Mouse (Mus musculus): Measurements from ENCODE around the gene Vps53.

Gene Vps53

DNA sequence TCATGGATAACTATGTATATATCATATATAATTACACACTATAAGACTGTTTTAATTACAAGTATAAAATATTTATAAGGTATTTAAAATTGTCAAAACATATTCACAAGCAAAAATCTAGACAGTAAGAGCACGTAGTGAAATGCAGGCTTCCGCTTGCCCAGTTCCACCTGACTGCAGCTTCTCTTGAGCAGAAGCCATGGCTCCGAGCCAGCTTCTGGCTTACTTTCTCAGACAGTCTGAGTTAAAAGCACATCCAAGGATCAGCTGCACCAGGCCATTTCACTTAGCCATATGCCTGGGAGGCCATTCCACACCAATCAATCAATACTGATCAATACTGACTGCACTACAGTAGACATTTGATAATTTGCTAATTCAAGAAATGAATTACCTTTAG, 10.5 kb downstream of the Vps53 start:
- DNase-seq (ENCODE audit: low read depth, low spot score) = peak; percentile 31

DNA sequence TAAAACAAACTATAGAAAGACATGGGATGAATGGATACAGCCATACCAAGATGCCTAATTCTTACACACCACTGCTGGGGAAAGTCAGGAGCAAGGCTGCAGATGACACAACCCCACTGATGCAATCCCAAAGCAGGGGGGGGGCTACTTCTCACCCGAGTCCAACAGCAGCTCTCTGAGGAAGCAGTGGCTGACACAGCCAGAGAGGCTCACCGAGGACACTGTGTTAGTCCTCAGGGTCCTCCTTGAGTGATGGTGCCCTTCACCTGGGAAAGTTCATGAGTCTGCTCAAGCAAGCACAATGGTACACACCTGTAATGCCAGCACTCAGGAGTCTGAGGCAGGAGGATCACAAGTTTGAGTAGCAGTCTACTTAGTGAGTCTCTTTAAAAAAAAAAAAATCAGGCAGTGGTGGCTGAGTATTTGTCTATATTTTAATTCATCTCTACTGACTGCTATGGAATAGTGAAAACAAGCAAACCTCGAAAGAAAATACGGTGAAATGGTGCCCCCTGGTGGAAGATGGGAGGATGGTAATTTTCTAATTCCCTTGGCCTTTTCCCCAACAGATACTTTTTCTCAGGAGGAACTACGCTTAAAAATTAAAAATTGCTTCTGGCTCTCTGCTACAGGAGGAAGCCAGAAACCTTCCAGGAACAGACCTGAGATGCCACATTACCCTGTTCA, 12.2 kb downstream of the Vps53 start:
- DNase-seq (ENCODE audit: low read depth, low spot score) = peak; percentile 42

- no peak for DNase-seq (ENCODE audit: low read depth, low spot score)
These were observed 12.8 kb downstream of the Vps53 start for GRCm38 (mm10) chr11:76166657-76167056.

GRCm38 (mm10) chr11:76160251-76160650, 19.2 kb downstream of the Vps53 start:
- DNase-seq (ENCODE audit: low read depth, low spot score) = no peak

DNA sequence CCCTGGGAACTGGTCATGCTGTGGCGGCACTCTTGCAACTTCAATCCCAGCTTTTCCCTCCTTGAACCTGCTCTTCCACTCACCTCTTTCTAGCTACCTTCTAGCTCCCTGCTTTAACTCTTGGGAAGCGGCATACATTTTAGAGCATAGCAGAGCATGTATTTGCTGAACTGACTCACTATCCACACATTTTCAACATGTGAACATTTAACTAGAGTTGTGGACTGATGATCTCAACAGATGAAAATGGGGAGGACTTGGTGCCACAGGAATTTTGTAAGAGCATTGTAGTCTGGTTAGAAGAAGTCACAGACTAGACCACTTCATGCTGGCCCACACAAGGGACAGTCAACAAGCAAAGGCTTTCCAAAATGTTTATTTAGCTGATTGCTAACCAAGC, 21.1 kb downstream of the Vps53 start:
- DNase-seq (ENCODE audit: low read depth, low spot score) = no peak

- DNase-seq (ENCODE audit: low read depth, low spot score) = no peak
These were observed 24.6 kb downstream of the Vps53 start for GRCm38 (mm10) chr11:76154861-76155260.

DNA sequence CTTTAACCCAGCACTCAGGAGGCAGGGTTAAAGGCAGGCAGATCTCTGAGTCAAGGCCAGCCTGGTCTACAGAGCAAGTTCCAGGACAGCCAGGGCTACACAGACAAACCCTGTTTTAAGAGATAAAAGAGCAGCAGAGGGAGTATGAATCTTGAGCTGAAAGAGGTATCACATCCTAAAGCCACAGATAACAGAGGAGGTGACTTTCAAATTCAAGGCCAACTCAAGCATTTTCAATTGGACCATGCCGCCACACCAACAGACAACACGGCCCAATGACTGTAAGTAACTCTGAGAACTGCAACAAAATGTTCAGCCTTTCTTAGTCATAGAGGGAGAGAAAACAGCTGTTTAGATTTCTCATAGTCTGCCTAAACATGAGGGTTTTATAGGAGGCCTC, 25.2 kb downstream of the Vps53 start:
- DNase-seq (ENCODE audit: low read depth, low spot score) = no peak

GRCm38 (mm10) chr11:76153236-76153951, 26.1 kb downstream of the Vps53 start:
- DNase-seq (ENCODE audit: low read depth, low spot score) = no peak

DNA sequence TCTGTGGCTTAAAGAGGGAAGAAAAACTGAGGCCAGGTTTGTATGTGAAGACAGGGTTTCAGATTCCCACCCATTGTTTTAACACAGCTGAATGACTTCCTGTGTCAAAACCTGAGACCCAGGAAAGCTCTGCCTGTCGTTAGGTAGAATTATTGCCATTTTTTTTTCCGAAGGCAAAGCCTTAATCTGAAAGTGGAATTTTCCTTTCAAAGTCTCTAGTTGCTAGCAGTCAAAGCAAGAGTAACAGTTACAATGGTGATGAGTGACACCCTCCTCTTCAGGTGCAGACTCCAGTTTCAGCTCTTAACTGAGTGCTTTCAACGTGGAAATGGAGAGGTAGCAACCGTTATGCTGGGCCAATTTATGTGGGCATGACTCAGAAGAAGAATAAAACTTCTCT, 28.5 kb downstream of the Vps53 start:
- no peak for DNase-seq (ENCODE audit: low read depth, low spot score)

GRCm38 (mm10) chr11:76148055-76149008, 31.1 kb downstream of the Vps53 start:
- no peak for DNase-seq (ENCODE audit: low read depth, low spot score)

DNA sequence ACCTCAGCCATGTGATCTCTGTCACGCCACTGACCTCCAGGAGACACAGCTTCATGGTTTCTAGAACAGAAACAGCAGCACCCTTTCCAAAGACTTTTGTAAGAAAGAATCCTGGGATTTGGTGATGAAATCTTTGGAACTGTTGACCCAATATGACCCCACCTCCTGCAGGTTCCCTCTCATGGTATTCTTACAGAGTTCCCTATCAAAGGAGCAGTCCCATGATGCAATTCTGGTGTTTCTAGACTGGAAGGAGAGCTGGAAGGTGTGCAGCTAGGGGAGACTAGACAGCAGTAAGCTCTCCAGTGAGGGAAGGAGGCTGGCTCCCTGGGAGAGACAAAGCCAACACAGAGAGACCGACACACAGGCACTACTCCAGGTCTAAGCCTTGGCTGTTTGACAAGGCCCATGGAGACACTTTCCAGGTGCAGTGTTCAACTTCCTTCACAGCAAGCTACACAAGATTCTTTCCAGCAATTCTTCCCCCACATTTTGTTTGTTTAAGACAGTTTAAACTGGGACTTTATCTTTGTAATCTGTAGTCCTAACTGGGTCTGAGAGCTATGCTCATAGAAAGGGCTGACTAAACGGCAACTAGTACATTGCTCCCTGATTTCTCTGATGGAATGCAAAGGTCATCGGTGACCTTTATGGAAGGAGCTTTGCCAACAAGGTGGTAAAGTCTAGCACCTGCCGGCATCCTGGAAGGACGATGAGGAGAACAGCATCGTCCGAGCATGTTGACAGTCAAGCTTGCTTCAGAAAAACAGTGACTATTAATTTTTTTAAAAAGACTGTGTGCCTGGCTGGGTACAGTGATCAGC, 33.0 kb downstream of the Vps53 start:
- DNase-seq (ENCODE audit: low read depth, low spot score) = no peak

DNA sequence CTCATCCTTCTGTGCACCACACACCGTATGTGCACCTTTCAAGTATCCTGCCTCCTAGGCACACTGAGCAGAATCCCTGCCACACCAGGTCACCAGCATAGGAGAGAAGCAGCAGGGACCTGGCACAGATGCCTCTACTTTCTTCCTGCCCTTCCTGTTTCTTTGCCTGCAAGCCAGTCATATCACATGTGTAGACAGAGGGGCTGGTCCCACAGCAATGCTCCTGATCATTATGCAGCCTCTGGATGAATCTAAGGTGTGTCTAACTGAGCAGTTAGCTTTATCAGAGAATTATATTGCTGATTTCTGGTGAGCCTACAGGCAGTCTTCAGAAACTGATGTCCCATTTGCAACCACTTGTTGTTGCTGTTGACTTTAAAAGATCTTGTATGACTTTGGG, 34.3 kb downstream of the Vps53 start:
- DNase-seq (ENCODE audit: low read depth, low spot score) = no peak

GRCm38 (mm10) chr11:76144386-76144785, 35.1 kb downstream of the Vps53 start:
- no peak for DNase-seq (ENCODE audit: low read depth, low spot score)

DNA sequence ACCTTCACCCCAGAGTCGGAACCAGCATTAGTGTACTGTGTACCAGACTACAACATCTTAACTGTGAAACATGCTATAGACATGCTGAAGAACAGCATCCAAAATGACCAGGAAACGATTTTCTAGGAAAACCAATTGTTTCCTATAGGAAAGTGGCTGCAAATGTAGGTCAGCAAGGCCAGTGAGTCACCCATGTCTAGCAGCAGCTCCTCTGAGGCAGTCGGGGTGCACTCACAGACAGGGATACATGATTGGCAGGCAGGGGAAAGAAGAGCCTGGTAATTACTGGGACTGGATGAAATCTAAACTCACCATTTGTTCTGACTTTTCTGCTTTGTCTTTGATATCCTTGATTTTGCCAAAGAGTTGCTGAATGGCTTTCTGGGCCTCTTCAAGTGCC, 41.5 kb downstream of the Vps53 start:
- DNase-seq (ENCODE audit: low read depth, low spot score) = no peak

- DNase-seq (ENCODE audit: low read depth, low spot score) = no peak
These were observed 43.6 kb downstream of the Vps53 start for GRCm38 (mm10) chr11:76135641-76136437.

GRCm38 (mm10) chr11:76130859-76131258, 48.6 kb downstream of the Vps53 start:
- peak; percentile 34 for DNase-seq (ENCODE audit: low read depth, low spot score)

GRCm38 (mm10) chr11:76125386-76125785, 54.1 kb downstream of the Vps53 start:
- peak; percentile 24 for DNase-seq (ENCODE audit: low read depth, low spot score)

GRCm38 (mm10) chr11:76123517-76123916, 55.9 kb downstream of the Vps53 start:
- DNase-seq (ENCODE audit: low read depth, low spot score) = no peak

DNA sequence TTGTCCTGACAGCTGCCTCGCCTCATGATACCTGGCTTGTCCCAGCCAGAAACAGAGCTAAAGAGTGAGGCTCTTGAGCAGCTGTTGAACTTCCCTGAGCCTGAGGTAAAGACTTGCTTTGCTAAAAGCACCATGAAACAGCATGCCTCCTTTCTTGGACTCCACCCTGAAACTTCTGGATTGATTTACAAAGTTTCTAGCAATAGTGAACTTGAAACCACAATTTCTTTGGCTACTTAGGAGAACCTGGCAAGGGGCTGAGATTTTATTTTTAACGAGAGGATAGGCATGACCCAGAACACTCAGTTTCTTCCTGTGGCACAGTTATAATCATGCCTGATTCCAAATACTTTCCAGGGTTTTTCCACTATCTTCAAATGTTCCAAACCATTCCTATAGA, 56.9 kb downstream of the Vps53 start:
- DNase-seq (ENCODE audit: low read depth, low spot score) = peak; percentile 34

GRCm38 (mm10) chr11:76121086-76121485, 58.4 kb downstream of the Vps53 start:
- no peak for DNase-seq (ENCODE audit: low read depth, low spot score)
